ENCODE assay signal across 8 mouse cellular contexts in the genomic region with DNA sequence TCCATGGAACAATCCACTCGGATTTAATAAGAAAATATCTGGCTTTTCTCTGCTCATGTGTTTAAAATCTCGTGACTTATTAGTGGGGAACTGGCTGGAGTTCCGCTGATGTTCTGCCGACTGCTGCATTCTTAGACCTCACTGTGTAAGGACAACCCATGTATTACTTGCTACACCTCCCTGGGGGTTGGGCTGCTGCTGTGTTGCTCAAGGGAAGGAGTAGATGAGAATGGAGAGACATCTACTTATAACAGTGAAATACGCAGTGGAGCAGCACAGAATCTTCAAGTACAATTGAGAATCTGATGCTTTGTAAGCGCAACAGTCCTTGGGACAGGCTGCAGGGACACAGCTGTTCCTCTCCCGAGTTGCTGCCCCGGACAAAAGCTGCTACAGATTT.
DNase-seq lines count a peak whose midpoint lies in the region; ATAC-seq and TF ChIP-seq lines count a peak whose summit lies in the region.

No protein-coding gene starts in this region.

- no peak for TF ChIP-seq POLR2A in small intestine, adult 2 months (IDR thresholded peaks at IDR 0.05; ENCODE audit: low read depth, low read length)

- H3K36me3 ChIP-seq in embryonic facial prominence, embryonic 12.5 days = no peaks in the 10 kb centered on the region
- no peaks in the 10 kb centered on the region for H3K36me3 ChIP-seq in heart, embryonic 12.5 days
- no peaks in the 10 kb centered on the region for H3K36me3 ChIP-seq in small intestine, adult 2 months (ENCODE audit: control insufficient read depth, insufficient read depth, low read length)

- H3K4me2 ChIP-seq in embryonic facial prominence, embryonic 12.5 days (replicated peaks) = no peak overlapping the region
- H3K4me2 ChIP-seq in heart, embryonic 12.5 days = peak overlapping the region; percentile 60

- 0 out of 2 replicates have a peak overlapping the region, but pooled peaks have one; percentile 23 for H3K27ac ChIP-seq in embryonic facial prominence, embryonic 12.5 days
- peak overlapping the region; percentile 80 for H3K27ac ChIP-seq in heart, embryonic 12.5 days (ENCODE audit: poor library complexity, severe bottlenecking)
- H3K27ac ChIP-seq in small intestine, adult 2 months (ENCODE audit: insufficient read depth, low read depth, low read length) = peak overlapping the region; percentile 17; the same call in 1 of the 2 replicates

- no peak overlapping the region for H3K4me3 ChIP-seq in embryonic facial prominence, embryonic 12.5 days
- H3K4me3 ChIP-seq in heart, embryonic 12.5 days = peak overlapping the region; percentile 42
- no peak overlapping the region for H3K4me3 ChIP-seq in small intestine, adult 2 months (ENCODE audit: low read depth, low read length)

- 48% methylated on average over 8 of the region's 8 CpGs for WGBS in embryonic facial prominence, embryonic 12.5 days
- WGBS in heart, embryonic 12.5 days = 44% methylated on average over 8 of the region's 8 CpGs
- 64% methylated on average over 8 of the region's 8 CpGs for WGBS in small intestine, adult 2 months

- H3K27me3 ChIP-seq in embryonic facial prominence, embryonic 12.5 days = no peaks in the 10 kb centered on the region
- no peaks in the 10 kb centered on the region for H3K27me3 ChIP-seq in heart, embryonic 12.5 days (replicated peaks)
- no peaks in the 10 kb centered on the region for H3K27me3 ChIP-seq in small intestine, adult 2 months (ENCODE audit: control insufficient read depth, insufficient read depth, low read length)

- ATAC-seq in frontal cortex, adult (ENCODE audit: low TSS enrichment) = peak; percentile 84
- ATAC-seq in embryonic facial prominence, embryonic 12.5 days (ENCODE audit: insufficient number of reproducible peaks, insufficient read depth, low FRiP score, low TSS enrichment) = no peak
- ATAC-seq in heart, embryonic 12.5 days (ENCODE audit: insufficient number of reproducible peaks, low FRiP score) = no peak; the same call in 1 of the 2 replicates
- no peak for ATAC-seq in CD4-positive, CD25-positive, alpha-beta regulatory T cell, adult 4 months

- no peak overlapping the region for H3K9ac ChIP-seq in embryonic facial prominence, embryonic 12.5 days
- H3K9ac ChIP-seq in heart, embryonic 12.5 days = no peak overlapping the region

- H3K4me1 ChIP-seq in embryonic facial prominence, embryonic 12.5 days = peaks cover 7% of the 10 kb centered on the region
- peaks cover 35% of the 10 kb centered on the region for H3K4me1 ChIP-seq in heart, embryonic 12.5 days (replicated peaks)
- no peaks in the 10 kb centered on the region; the same call in 1 of the 2 replicates for H3K4me1 ChIP-seq in small intestine, adult 2 months (ENCODE audit: control insufficient read depth, insufficient read depth, insufficient read length, low read length)

- TF ChIP-seq CTCF in small intestine, adult 2 months (IDR thresholded peaks at IDR 0.05; ENCODE audit: extremely low read depth, insufficient read length, insufficient replicate concordance, low read depth, low read length) = no peak

- no peaks in the 10 kb centered on the region for H3K9me3 ChIP-seq in embryonic facial prominence, embryonic 12.5 days
- H3K9me3 ChIP-seq in heart, embryonic 12.5 days (replicated peaks) = no peaks in the 10 kb centered on the region

- DNase-seq in frontal cortex, postnatal 25 days (ENCODE audit: low spot score in 2 of 2) = no peak
- DNase-seq in kidney, postnatal 10 days = peak; percentile 70
- peak; percentile 49 to 55 for DNase-seq in lung, postnatal 4 days

Comparison
In these comparisons a context has a peak if more than half of its experiments do, and no peak if none do; other contexts are left out.
1. DNase-seq: peak in kidney, postnatal 10 days (single experiment) and lung, postnatal 4 days (2 of 2); none in frontal cortex, postnatal 25 days (0 of 2).
2. H3K27ac ChIP-seq: peak in every context shown above with its lines; median percentile 80 in heart, embryonic 12.5 days; 23 in embryonic facial prominence, embryonic 12.5 days; 17 in small intestine, adult 2 months.